Mouse (Mus musculus) stomach, postnatal 0 days (tissue): ENCODE results near the gene Rgs18. TPM values are rescaled to one million over a fixed set of nuclear protein-coding genes. Genes with fewer than 3 reads are reported as not detected.

Experiments
- ATAC-seq: fragments of 200-750 bp; cut with Nextera tagmentation; 2 replicates; pipeline ENCODE4 v1.8.0; 2017; ENCODE audit not compliant: low FRiP score, low TSS enrichment
- DNase-seq: peaks from one replicate; pipeline ENCODE4 v3.0.0-alpha.2; 2016; ENCODE audit warnings: low spot score
- H3K27ac ChIP-seq: fragments of 300-500 bp; sonication (generic); replicated peaks from 2 replicates; pipeline ENCODE4 v1.5.1; 2014; ENCODE audit warnings: mild to moderate bottlenecking, control low read depth
- H3K27me3 ChIP-seq: fragments of 300-500 bp; sonication (generic); 2 replicates; pipeline ENCODE4 v1.6.1; 2014; ENCODE audit warnings: low read length; ENCODE audit not compliant: control insufficient read depth, insufficient read depth
- H3K36me3 ChIP-seq: fragments of 300-500 bp; sonication (generic); 2 replicates; pipeline ENCODE4 v1.6.1; 2014; ENCODE audit warnings: low read length, mixed read lengths; ENCODE audit not compliant: control insufficient read depth, insufficient read depth
- H3K4me1 ChIP-seq: fragments of 300-500 bp; sonication (generic); replicated peaks from 2 replicates; pipeline ENCODE4 v1.6.1; 2014; ENCODE audit warnings: antibody characterized with exemption; ENCODE audit not compliant: control insufficient read depth, insufficient read depth
- H3K4me2 ChIP-seq: fragments of 300-500 bp; sonication (generic); replicated peaks from 2 replicates; pipeline ENCODE4 v1.6.1; 2014; ENCODE audit warnings: low read depth, mild to moderate bottlenecking, control low read depth, moderate library complexity
- H3K4me3 ChIP-seq: fragments of 300-500 bp; sonication (generic); 2 replicates; pipeline ENCODE4 v1.5.1; 2014; ENCODE audit warnings: low read depth, low read length, control low read depth
- H3K9ac ChIP-seq: fragments of 300-500 bp; sonication (generic); 2 replicates; pipeline ENCODE4 v1.6.1; 2014; ENCODE audit warnings: mild to moderate bottlenecking, low read length, control low read depth, mixed read lengths
- H3K9me3 ChIP-seq: fragments of 300-500 bp; sonication (generic); 2 replicates; pipeline ENCODE4 v1.6.1; 2016; ENCODE audit warnings: low read length; ENCODE audit not compliant: control insufficient read depth
- CTCF ChIP-seq: IDR thresholded peaks from 2 replicates; pipeline ENCODE4 v1.5.1; 2016; ENCODE audit warnings: antibody characterized with exemption, low read depth, mild to moderate bottlenecking, moderate library complexity
- EP300 ChIP-seq: optimal IDR thresholded peaks from 2 replicates; pipeline ENCODE3; 2016; ENCODE audit warnings: antibody characterized with exemption
- WGBS: fragments of 180-500 bp; shearing (Covaris S2); extraction: QIAGEN DNeasy Blood & Tissue Kit; methylation state at CpG from one replicate; pipeline ENCODE4 v1.1.7; 2014; 5-methylcytosine and 5-hydroxymethylcytosine counted together
- polyA plus RNA-seq: library from polyadenylated mRNA; unstranded; fragments of >200 nt; fragmentation: Nextera tagmentation; extraction: Ambion mirVana; gene quantifications from 2 replicates; pipeline ENCODE4 v1.2.1, GENCODE M21; 2015

Rgs18 gene
- polyA plus RNA-seq: 0.64 and 0.67 TPM in 2 replicates

- Histone ChIP-seq H3K4me3 (no peak within 1 kb of the TSS), H3K4me2 (no peak within 1 kb of the TSS), H3K27me3 (no peaks in the 10 kb centered on the region), H3K9ac (no peak within 1 kb of the TSS), H3K27ac (no peak within 1 kb of the TSS), H3K4me1 (no peaks in the 10 kb centered on the region), H3K9me3 (no peaks in the 10 kb centered on the region), H3K36me3 (no peaks in the 10 kb centered on the region)
- no peak for DNase-seq
- 74% methylated on average over 5 of the region's 5 CpGs for WGBS
- no peak for TF ChIP-seq EP300
- no peak for ATAC-seq
Observed at GRCm38 (mm10) chr1:144775331-144775730, at the start of gene Rgs18. Gene Rgs18 (minus strand): TSS chr1:144775435.

- Histone ChIP-seq H3K9me3 (no peaks in the 10 kb centered on the region), H3K4me3 (no peak overlapping the region), H3K9ac (no peak overlapping the region), H3K27ac (no peak overlapping the region), H3K4me1 (no peaks in the 10 kb centered on the region), H3K4me2 (no peak overlapping the region), H3K36me3 (no peaks in the 10 kb centered on the region), H3K27me3 (no peaks in the 10 kb centered on the region)
- DNase-seq (no peak), ATAC-seq (no peak)
- TF ChIP-seq CTCF (no peak), EP300 (no peak)
- 76% methylated on average over 1 of the region's 1 CpGs for WGBS
Observed at GRCm38 (mm10) chr1:144774394-144774793, 841 bp downstream of the Rgs18 start.

- no peak overlapping the region for H3K9ac ChIP-seq
- H3K4me3 ChIP-seq: no peak overlapping the region
- H3K4me2 ChIP-seq: no peak overlapping the region
- TF ChIP-seq CTCF (no peak), EP300 (no peak)
- no peaks in the 10 kb centered on the region for H3K36me3 ChIP-seq
- WGBS: 34% methylated on average over 2 of the region's 2 CpGs
- no peaks in the 10 kb centered on the region for H3K4me1 ChIP-seq
- ATAC-seq (no peak), DNase-seq (no peak)
- H3K27ac ChIP-seq: no peak overlapping the region
- H3K9me3 ChIP-seq: no peaks in the 10 kb centered on the region
- no peaks in the 10 kb centered on the region for H3K27me3 ChIP-seq
Observed at GRCm38 (mm10) chr1:144766218-144766617, 9.0 kb downstream of the Rgs18 start.

- ATAC-seq (no peak), DNase-seq (no peak)
- no peak overlapping the region for H3K27ac ChIP-seq
- 79% methylated on average over 3 of the region's 3 CpGs for WGBS
- H3K9me3 ChIP-seq: no peaks in the 10 kb centered on the region
- no peaks in the 10 kb centered on the region for H3K27me3 ChIP-seq
- H3K4me2 ChIP-seq: no peak overlapping the region
- H3K36me3 ChIP-seq: no peaks in the 10 kb centered on the region
- H3K4me3 ChIP-seq: no peak overlapping the region
- H3K4me1 ChIP-seq: no peaks in the 10 kb centered on the region
- no peak overlapping the region for H3K9ac ChIP-seq
- TF ChIP-seq CTCF (no peak), EP300 (no peak)
Observed at GRCm38 (mm10) chr1:144760792-144761191, 14.4 kb downstream of the Rgs18 start.

GRCm38 (mm10) chr1:144750763-144751162 lies 24.5 kb downstream of the Rgs18 start:
- Histone ChIP-seq H3K27ac (no peak overlapping the region), H3K4me1 (no peaks in the 10 kb centered on the region), H3K4me2 (no peak overlapping the region), H3K27me3 (no peaks in the 10 kb centered on the region), H3K36me3 (no peaks in the 10 kb centered on the region), H3K9ac (no peak overlapping the region), H3K4me3 (no peak overlapping the region), H3K9me3 (no peaks in the 10 kb centered on the region)
- no peak for ATAC-seq
- WGBS: 59% methylated on average over 3 of the region's 3 CpGs
- no peak for DNase-seq
- TF ChIP-seq EP300 (no peak), CTCF (no peak)

- 98% methylated on average over 1 of the region's 1 CpGs for WGBS
- TF ChIP-seq CTCF (no peak), EP300 (no peak)
- Histone ChIP-seq H3K27me3 (no peaks in the 10 kb centered on the region), H3K4me1 (no peaks in the 10 kb centered on the region), H3K4me3 (no peak overlapping the region), H3K9me3 (no peaks in the 10 kb centered on the region), H3K36me3 (no peaks in the 10 kb centered on the region), H3K4me2 (no peak overlapping the region), H3K9ac (no peak overlapping the region), H3K27ac (no peak overlapping the region)
- no peak for ATAC-seq
- no peak for DNase-seq
Observed at GRCm38 (mm10) chr1:144746182-144746581, 29.1 kb downstream of the Rgs18 start.
